Mouse (Mus musculus): ENCODE measurements at regions not wholly inside any gene's neighbourhood (a gene's known extent, or its start where the extent isn't known, plus 50 kb on each side); places are given as distances from the start of the nearest gene placed in this dataset.

DNA sequence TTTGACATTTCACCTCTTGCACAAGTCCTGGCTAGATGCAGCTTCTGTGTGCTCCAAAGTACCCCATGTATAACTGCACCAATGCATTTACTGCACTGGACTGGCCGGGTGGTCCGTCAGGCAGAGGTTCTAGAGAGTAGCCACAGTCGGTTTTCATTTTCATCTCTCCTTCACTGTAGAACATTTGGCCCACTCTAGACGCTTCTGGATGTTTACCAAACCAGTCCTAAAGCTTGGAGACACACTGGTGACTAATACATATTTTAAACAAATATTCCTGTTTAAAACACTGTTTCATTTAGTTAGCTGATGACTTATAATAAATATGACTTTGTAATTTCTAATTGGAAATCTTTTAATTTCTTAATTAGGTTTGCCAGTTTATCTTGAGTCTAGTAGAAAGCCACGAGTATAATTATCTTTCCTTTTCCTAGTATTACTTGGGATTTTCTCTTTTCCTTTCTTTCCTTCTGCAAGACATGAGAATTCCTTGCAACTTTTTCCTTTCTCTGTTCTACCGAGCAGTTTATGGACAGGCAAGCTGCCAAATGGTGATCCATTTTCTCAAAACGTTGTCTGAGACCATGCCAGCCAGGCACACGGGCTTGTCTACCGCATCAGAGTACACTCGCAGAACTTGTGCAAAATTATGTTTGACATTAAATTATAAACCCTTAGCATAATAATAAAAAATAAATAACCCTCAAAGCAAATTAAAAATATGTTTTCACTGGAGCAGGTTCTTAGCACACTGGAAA, 250.4 kb upstream of the Zeb2 start:
- DNase-seq (ENCODE audit: low spot score in 2 of 2), result no peak

DNA sequence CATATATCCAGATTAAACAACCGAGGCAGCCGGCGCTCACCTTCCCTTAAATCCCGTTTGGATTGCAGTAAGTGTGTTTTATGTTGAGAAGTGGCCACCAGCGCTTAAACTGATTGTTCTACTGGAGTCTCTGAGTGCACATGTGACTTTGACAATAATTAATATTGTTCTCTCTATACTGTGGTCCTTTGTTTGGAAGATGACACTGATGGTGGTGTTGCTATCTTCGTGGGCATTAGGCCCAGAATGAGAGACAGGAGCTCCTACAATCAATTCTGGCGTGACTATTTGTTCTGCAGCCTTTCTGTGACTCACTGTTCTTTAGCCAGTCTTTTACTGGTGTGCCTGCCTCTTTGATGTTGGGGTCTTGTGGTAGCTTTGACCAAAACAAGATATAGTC, 240.1 kb upstream of the Zeb2 start:
- DNase-seq (ENCODE audit: low spot score in 2 of 2), result no peak

DNA sequence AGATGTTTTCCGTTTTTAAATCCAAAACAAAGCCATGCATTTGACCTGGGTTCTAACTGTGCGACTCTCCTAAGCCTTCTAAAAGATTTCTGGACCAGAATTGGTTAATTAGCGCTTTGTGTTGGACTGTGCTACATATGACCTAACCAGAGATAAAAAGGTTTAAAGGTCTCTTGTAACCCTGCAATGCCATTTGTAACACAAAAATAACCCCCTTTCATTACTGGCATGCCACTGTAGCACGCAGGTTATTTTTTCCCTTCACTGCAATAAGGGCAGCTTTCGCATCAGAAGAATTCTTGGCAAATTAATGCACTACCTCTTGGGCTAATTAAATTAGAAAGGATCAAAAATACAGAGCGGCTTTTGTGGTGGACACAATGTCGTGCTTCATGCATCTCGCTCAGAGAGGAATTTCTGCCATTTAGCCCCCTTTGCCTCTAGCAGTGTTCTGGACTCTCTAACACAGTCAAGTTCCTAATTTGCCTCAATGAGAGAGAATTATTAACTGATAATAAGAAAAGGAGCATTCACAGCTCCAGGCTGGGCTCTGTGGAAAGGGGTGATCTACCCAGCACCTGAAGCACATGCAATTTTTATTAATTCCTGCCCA, 239.5 kb upstream of the Zeb2 start:
- no peak for DNase-seq (ENCODE audit: low spot score in 2 of 2)

DNA sequence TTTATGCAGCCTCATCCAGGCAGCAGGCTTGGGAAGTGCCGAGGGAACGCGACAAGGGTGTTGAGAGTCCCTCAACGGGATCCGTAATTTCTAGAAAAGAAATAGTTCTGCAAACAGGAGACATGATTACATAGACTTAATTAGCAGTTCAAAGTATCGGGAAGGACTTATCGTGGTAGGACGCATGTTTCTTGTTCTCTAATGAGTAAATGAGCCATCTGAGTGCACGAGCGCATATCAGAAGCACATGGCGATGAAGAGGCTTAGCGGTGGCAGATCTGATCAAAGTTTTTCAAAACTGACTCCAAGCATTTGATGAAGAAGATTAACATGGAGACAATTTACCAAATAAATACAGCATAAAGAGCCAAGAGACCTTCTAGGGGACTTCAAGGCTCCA, 238.8 kb upstream of the Zeb2 start:
- no peak for DNase-seq (ENCODE audit: low spot score in 2 of 2)

DNA sequence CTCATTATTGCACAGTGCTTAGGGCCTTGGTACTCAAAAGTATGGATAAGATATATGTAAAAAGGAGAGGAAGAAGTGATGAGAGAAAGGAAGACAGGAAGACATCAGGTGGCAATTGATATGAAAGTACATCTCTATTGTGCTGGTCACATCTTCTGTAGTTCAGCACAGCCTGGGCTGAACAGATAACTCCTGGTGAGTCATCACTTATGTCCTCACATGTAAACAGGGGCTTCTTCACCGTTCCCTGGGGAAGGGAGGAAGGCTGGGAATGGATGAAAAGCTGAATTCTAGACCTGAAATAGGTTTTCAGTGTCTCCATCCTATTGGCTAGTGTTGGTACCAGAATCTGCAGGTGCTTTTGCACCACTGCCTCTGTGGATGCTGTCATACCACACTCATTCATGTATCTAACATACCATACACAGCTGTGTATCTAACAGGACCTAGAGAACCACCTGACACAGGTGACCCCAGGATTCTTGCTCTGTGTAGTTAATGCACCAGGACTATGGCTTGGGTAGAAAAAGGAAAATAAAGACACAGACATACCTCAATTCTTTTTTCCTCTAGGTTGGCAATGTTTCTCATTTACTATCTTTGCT, 234.4 kb upstream of the Zeb2 start:
- DNase-seq (ENCODE audit: low spot score in 2 of 2), result no peak

DNA sequence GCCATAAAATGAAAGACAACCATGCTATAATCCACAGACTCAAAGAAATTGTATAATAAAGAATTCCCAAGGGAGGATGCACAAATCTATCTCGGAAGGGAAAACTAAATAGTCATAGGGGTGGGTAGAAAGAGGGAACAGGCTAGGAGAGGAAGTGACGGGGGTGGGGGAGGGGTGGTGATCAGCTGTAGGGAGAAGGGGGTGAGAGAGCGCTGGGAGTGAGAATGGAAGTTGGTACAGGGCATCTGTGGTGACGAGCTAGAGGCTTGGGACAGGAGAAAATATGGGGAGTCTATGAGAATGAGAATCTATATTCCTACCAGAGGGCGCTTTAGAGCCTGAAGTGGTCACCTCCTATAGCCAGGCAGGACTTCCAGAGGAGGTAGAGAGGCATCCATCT, 229.2 kb upstream of the Zeb2 start:
- no peak for DNase-seq (ENCODE audit: low spot score in 2 of 2)

DNA sequence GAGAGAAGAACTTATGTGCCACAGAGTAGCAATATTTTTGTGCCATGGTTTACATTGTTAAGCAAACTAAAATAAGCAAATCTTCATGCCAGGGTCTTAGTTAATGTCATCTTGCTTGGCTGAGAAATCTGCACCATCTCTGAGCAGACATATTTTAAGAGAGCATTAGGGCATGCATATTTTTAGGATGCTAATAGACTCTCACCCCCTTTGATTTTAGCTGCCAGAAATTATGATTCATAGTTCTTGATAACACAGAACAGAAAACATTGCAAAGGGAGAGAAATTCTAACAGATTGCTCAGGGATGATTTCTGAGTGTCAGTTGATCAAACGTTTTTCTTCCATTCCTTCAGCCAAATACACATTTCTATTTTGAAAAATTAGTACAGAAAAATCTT, 222.7 kb upstream of the Zeb2 start:
- no peak for DNase-seq (ENCODE audit: low spot score in 2 of 2)

DNA sequence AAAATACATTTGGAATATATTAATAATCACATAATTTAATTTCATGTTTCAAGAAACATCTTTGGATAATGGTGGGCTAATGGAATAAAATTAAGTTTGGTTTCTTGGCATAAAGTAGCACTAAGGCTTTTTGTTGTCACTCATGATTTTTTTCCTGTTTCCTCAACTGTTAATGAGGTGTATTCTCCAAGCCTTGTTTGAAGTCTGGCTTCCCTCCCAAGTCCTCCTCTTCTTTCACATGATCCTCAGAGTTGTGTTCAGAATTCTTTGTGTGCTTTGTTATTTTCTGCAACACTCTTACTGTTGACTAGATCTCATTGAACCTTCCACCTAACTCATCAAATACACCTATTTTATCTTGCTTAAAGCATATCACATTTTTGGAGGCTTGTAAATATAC, 221.6 kb upstream of the Zeb2 start:
- no peak for DNase-seq (ENCODE audit: low spot score in 2 of 2)

DNA sequence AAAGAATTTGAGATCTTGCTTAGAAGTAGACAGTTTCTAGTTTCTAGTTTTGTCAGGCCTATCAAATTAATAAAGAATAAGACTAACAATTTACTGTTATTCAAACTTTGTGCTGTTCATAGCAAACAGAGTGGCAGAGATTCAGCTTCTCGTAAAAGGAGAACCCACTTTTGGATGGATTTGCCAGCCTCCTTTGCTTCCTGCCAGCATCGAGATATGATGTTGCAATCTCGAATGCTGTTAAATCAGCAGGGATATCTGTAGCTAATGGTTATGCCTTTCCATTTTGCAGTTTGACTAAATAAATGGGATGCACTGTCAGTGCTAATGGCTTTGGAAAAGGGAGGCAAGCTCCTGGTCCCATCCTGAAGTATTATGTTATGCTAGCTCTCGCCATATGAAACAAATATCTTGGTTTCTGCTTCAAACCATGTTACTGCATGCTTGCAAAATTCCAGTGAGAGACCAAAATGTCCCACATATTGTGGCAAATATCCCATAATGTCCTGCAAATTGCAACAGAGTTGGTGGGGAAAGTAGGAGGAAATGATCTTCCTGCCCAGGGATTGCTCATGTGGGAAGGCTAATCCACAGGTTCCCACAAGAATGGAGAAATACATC, 199.9 kb upstream of the Zeb2 start:
- no peak for DNase-seq (ENCODE audit: low spot score in 2 of 2)

DNA sequence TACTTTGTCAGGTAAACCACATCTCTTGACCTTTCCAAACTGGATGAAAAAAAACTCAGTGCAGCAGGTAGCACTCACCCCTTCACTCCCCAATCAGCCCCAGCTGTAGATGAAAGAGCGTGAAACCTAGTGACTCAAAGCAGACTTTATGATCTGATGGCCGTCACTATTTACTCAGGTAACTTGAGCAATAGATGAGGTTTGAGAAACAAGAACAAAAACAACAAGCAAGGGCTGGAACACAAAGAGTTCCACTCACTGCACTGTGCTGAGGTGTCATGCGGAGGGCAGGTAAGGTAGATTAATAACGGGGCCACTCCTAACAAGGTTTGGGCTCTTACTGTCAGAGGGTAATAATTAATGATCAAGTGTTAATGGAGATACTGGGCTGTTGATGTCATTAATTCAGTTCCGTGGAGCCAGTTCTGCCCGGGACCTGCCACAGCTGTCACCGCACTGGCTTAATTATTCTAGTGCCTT, 170.4 kb upstream of the Zeb2 start:
- DNase-seq (ENCODE audit: low spot score in 2 of 2), result no peak

DNA sequence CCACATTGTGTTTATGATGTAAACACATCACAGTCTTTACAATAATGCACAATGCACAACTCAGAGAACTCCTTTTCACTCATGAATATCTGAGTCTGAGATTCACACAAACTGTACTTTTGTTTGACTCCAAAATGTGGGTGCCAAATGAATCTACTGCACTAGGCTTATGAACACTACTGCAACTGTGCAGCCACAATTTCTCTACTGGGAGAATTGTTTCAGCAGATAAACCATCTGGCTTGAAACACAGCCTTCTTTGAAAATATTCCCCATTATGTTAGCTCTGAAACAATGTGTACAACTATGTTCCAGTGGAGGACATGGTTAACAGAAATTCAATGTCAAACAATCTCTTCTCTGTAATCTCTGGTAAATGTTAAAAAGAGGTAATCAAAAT, 166.6 kb upstream of the Zeb2 start:
- no peak for DNase-seq (ENCODE audit: low spot score in 2 of 2)

DNA sequence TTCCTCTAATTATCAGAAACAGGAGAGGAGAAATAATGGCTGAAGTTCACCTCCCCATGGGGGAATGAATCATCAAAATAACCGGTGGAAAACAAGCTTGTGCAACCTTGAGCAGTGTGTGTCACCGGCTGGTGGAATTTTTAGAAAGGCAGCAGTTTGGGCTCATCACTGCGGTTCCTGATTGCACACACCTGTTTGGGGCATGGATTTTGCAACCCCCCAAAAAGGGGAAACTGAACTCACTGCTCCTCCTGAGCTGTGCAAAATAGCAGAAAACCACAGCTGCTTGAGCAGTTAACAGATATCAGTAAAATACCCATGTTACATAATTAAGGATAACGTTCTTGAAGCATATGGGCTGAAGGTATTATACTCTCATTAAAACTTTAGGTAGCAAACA, 162.3 kb upstream of the Zeb2 start:
- DNase-seq (ENCODE audit: low spot score in 2 of 2), result peak; percentile 72 to 73

DNA sequence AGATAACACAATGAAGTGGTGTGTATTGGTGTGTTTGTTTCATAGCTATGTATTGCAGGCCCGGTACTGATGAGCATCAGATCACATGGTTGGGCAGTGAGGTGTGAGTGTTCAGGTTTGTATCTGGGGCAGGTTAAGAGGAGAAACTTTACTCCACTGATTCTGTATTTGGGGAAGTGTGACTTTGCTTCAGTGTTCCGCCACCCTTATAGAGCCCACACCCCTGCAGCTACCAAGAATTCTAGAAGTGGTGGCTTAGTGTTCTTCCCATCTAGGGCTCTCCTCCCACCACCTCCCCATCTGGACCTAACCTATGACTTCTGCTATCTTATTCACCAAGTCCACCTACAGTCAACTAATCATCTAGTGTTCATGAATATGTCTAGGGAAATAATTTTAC, 160.4 kb upstream of the Zeb2 start:
- DNase-seq (ENCODE audit: low spot score in 2 of 2), result peak; percentile 51 to 53

DNA sequence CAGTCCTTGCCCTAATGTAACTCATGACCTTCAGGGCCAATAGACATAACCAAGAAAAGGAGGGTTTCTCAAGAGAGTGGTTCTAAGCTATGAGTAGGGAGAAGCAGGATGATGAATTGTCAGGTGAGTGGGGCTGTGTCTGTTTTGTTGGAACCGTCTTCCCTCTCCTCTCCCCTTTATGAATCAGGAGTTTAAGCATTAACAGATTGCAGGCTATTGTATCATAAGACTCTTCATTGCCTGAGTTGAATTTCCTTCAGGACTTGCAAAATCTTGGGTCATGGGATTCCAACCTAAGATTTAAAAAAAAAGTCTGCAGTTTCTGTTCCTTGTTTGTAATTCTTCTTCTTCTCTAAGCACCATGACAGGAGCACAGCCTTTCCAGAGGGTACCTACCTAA, 159.5 kb upstream of the Zeb2 start:
- DNase-seq (ENCODE audit: low spot score in 2 of 2), result no peak

DNA sequence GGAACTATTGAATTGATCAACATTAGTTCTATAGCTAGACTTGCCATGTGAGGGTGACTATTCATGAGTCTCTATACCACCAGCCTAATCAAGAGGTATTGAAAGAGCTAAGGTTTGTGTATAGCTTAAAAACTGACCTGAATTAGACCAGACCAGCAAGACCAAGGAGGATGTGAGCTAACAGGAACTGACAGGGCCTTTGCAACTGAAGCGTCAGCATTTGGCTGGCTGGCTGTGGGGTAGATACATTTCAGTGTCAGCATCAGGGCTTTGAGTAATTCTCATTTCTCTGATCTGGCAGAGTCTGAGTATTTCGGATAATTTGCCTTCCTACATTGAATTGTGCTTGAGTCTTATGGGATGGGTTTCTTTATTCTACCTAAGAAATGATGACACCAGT, 152.8 kb upstream of the Zeb2 start:
- DNase-seq (ENCODE audit: low spot score in 2 of 2), result no peak

DNA sequence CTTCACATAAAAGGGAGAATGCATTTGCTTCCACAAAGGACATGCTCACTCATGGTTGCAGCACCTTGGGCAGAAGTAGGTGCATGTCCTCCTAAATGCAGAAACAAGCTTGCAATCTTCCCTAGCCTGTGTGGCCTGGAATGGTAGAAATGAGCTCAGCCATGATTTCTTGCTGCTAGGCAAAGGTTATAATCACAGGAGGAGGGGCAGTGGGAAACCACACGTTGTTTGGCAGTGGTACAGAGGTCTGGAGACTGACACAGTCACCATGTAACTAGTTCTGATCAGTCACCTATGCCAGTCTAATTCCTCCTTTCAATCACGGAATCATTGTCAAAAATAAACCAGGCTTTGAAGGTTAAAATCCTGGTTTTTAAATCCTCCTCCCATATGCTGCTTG, 148.6 kb upstream of the Zeb2 start:
- no peak for DNase-seq (ENCODE audit: low spot score in 2 of 2)

DNA sequence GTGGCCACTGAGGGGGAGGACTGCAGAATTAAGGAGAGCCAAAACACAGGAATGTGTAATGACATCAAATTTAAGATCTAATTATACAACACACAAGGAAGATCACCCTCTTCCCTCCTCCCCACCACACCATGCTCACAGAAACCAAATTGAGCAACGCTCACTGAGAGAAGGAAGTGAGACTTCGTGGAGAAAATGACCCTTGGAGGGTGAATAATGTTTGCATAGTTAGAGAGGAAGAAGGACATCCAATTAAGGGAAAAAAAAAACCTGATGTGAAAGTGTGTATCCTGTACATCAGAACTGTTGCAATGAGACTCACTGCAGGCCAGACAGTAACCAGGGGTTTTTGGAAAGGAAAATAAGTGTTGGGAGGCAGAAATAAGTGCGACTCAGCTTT, 144.8 kb upstream of the Zeb2 start:
- DNase-seq (ENCODE audit: low spot score in 2 of 2), result peak; percentile 39 to 63

DNA sequence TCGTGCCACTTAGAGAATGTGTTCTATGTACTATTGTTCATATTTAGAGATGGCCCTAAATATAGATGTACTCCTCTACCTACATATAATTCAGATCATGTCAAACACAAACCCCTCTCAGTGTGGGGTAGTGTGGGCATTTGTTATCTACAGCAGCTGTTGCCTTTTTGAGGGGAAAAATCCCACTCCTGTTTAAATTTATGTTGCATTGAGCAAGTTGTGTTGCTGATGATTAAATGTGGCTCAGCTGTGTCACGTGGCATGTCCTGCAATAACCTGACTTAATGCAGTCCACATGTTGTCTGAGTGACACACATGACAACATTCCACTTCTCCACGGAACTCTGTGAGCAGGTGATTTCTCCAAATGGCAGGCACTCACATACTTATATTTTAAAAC, 141.7 kb upstream of the Zeb2 start:
- no peak for DNase-seq (ENCODE audit: low spot score in 2 of 2)

DNA sequence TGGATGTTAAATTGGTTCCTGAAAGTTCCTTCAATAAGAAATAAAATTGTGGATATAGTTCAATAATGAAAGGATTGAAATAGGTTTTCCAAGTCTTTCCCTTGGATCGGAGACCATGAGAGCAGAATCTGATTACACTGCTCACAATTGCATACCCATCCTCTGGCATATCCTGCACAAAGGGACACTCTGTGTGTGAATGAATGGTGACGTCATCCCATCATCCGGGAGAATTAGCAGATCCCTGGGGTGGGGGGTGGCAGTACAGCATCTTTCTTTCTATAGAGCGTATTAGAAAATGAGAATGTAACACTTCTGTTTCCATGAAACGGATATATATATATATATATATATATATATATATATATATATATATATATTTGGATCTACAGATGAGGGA, 139.2 kb upstream of the Zeb2 start:
- DNase-seq (ENCODE audit: low spot score in 2 of 2), result no peak

DNA sequence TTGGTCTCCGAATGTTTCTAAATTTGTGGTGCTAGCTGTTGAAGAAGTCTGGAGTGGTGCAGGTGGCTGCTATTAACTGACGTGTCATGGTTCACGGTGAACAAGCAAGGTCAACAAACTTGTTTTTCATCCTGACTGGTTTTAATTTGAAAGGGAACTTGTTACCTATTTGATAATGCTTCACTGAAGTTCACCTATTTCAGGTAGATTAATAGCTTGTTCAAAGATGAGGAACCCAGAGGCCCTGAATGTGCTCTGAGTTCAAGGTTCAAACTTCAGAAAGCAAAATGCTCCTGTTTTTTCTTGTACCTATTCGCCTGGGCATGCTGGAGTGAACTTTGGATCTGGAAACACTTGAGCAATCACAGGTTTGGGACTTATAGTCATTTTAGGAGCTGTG, 136.7 kb upstream of the Zeb2 start:
- no peak for DNase-seq (ENCODE audit: low spot score in 2 of 2)

DNA sequence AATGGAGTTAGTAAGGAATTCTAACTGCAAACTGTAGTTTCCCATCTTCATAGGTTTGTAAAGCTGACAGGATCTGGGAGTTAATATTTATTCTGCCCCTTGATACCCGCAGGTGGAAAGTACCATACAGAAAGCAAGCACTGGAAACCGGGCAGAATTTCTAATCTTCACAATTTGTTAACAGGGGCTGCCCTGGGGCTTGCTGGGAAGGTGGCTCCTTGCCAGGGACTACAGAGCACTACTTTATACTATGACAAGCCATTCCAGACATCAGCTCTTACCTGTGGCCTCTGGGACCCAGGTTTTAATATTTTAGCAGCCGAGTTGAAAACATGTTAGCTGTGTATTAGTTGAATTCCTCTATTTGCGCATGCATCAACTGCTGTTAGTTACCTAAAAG, 135.1 kb upstream of the Zeb2 start:
- DNase-seq (ENCODE audit: low spot score in 2 of 2), result no peak

DNA sequence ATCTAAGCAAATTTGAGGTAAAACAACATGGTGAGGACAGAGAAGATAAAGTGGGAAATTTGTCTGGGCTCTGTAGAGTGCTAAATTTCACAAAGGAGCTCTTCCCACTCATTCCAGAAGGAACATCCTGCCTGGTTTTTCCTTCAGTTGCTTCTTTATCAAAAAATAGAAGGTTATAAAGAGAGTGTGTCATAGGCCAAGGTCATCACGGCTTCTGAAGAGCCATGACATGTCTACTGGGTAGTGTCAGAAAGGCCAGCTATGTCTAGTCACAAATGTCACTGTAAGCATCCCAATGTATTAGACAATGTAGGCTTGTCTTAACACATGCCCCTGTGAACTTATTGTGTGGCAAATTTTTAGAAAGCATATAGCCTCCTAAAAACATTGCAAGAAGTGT, 132.5 kb upstream of the Zeb2 start:
- no peak for DNase-seq (ENCODE audit: low spot score in 2 of 2)

All from spleen, postnatal 36 days (tissue).